Mouse (Mus musculus) layer of hippocampus, postnatal 36 days (tissue): ENCODE measurements at regions not wholly inside any gene's neighbourhood (a gene's known extent, or its start where the extent isn't known, plus 50 kb on each side); places are given as distances from the start of the nearest gene placed in this dataset.

Source experiments
- DNase-seq, 2 experiments: peaks; one replicate each; pipeline ENCODE4 v3.0.0; 2022

DNA sequence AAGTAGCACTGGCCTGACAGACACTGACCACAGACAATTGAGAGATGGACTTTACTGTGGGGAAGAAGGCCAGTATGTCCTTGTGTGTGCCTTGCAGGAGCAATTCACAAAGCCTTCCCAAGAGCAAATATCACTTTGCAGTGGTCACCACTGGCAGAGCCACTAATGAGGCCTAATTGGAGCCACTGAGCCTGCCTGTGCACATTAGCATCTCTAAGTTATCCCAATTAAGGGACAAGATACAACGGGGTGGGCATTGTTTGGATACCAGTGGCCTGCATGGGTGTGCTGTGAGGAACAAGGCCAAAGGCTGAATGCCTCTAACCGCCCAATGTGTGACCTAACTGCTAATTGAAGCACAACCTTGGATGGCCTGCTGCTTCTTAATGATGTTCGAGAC lies 433.4 kb upstream of the Ptbp2 start:
- DNase-seq = no peak

DNA sequence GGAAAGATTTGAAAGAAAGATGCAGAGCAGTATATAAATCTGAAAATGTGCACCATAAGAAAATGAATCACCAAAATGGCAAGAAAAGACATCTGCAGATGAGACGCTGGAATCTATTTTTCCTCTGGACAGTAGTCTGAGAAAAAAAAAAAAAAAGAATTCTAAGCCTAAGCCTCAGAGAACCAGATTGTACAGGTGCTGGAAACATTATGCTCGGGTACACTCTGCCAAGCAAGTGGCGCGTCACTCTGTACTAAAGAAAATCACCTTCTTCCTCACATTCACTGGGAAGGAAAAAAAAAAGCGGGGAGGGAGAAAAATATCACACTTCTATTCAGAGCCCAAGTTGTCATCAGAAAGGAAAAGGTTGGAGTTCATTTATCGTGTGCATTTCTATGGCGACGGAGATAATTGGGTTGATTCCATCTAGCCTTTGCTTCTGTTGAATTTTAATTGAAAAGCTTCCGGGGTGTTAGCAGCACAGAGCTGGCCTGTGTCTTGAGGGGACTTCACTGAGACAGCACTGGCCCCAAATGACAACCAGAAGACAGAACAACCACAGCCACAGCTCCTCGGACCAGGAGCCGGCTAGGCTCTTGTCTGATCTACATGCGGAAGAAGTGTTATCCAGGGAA lies 430.5 kb upstream of the Ptbp2 start:
- DNase-seq = peak in 1 of 2 experiments; percentile 15

- no peak for DNase-seq
These were observed 415.1 kb upstream of the Ptbp2 start for GRCm38 (mm10) chr3:120199403-120199802.

- no peak for DNase-seq
These were observed 410.2 kb upstream of the Ptbp2 start for GRCm38 (mm10) chr3:120194501-120194900.

DNA sequence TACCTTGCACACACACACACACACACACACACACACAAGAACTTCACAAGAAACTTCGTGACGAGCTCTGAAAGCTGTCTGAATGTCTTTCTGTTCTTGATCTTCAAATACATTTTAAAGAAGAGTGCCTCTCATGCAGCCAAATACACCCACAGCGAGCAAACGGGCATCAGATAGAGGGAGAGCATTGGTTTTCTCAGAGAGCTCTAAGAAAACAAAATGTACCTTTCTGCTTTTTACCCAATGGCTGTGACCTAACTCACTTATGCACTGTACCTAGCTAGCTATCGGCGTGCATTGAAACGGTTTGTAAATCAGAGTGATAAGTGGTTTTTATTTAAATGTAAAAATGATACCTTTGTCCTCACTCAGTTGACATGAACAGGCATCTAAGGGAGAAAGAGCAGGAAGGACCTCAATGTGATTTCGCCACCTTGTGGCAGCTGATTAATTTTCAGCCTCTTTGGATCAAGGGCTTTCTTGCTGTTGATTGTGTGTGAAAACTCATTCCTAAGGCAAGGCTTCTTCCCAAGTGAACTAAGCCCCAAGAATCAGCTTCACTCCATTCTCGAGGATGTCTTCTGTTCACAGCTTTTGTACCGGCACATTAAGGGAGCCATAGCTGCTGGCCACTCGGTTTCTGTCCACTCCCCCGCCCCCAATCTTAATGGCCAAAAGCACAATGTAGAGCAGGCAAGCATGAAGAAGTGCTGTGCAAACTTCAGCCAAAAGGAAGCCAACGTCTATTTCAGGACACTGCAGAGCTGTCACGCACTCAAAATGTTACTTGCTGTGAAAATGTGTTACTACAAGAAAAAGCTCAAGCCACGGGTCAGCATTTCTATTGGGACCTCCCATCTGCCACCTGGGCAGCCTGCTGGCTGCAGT lies 408.4 kb upstream of the Ptbp2 start:
- DNase-seq = peak; percentile 52 to 75

DNA sequence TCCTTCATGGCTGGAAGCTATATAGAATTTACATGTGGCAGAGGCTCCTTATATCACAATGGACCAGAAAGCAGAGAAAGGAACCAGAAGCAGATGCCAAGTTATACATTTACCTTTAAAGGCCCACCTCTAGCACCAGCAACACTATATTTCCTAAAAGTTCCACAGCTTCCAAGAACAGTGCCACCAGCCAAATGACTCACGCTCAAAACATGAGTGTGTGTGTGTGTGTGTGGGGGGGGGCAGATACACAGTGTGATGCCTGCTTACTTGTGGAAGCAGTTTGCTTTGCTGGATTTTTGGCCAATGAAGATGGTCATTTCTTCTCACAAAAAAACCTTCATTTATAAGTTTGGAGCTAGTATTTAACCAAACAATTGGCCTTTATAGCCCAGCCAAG lies 405.3 kb upstream of the Ptbp2 start:
- DNase-seq = no peak

- no peak for DNase-seq
These were observed 396.8 kb upstream of the Ptbp2 start for GRCm38 (mm10) chr3:120180931-120181610.

GRCm38 (mm10) chr3:120175632-120176031 lies 391.4 kb upstream of the Ptbp2 start:
- DNase-seq = no peak
